Mouse (Mus musculus): ENCODE results near the gene Bnc2.

Gene Bnc2

GRCm38 (mm10) chr4:84431677-84432515 lies 243.2 kb downstream of the Bnc2 start:
- peak; percentile 39 for DNase-seq (ENCODE audit: low read depth, low spot score)

GRCm38 (mm10) chr4:84427955-84428354 lies 247.1 kb downstream of the Bnc2 start:
- DNase-seq (ENCODE audit: low read depth, low spot score), result no peak

DNA sequence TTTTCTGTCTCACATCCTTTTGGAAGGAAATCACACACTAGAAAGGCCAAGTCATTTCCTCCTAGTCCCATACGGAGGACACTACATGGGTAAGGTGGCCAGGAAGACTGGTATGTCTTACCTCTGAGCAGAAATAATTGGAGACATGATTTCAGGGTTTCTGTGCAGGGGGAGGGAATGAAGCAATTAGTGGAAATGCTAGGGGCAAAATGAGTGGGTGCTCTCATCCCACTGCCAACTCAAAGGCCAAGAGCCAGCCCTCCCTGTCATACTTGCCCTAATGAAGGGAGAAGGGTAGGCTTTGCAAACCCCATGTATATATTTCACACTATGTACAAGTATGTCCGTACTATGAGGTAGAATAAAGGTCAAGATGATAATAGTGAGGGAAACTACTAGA lies 263.6 kb downstream of the Bnc2 start:
- DNase-seq (ENCODE audit: low read depth, low spot score), result no peak

DNA sequence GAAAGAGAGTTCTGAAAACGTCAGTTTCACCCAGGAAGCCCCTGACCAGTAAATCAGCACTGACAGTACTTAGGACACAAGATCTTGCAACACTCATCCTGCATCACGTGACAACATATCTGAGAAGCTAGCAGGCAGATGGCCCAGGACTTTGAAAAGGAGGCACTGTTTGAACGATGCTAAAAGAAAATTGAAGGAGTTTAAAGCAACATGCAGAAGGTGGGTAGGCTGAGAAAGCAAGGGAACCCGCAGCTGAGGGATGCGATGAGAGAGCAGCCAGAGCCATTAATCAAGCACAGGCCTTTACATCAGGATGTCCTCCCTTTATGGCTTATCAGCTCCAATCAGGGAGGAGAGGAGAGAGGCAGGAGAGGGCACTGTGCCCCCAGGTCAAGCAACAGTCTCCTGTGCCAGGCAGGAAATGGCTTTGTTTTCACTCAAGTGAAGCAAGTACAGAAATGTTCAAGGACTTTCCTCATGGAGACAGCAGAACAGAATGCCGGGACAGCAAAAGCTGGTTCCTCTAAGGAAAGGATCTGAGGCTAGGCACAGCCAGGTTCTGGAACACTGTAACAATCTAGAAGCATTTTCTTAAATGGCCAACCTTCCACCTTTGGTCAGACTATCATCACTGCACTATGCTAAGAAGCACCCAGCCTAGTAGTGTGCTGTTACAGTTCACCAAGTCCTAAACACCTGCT lies 267.6 kb downstream of the Bnc2 start:
- no peak for DNase-seq (ENCODE audit: low read depth, low spot score)

- no peak for DNase-seq (ENCODE audit: low read depth, low spot score)
These were observed 271.5 kb downstream of the Bnc2 start for GRCm38 (mm10) chr4:84403356-84404145.

GRCm38 (mm10) chr4:84388991-84389390 lies 286.1 kb downstream of the Bnc2 start:
- no peak for DNase-seq (ENCODE audit: low read depth, low spot score)

DNA sequence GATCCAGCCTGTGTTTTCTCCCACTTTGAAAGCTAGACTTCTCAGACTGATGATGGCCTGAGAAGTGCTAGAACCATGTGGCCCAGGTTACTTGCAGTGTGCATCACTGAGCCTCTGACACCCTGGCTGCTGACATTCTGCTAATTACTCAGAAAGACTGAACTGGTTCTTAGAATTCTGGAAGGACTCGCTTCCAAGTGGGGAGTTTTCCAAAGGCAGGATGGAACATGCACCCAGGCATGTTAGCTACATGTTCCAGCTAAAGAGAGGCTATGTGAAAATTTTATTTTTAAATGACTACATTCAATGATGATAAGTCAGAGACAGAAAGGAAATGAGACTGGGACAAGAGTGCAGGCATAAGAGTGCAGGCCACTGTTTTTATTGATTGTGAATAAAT lies 289.9 kb downstream of the Bnc2 start:
- DNase-seq (ENCODE audit: low read depth, low spot score), result no peak

DNA sequence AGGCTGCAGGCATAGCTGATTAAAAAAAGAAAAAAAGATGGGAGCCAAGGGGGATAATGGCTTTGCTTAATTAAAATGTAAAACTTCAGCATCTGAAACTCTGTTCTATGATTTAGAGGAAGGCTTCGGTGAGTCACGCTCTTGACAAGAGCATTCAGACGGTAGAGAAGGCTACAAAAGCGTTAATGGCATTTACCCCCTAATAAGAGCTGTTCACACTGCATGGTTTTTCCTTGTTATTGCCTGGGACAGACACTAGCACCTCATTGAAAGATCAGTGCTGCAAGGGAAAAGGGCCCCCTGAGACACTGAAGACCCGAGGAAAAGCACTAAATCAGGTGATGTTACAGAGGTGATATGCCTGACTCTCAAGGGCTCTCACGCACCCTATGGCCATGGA lies 295.8 kb downstream of the Bnc2 start:
- no peak for DNase-seq (ENCODE audit: low read depth, low spot score)

GRCm38 (mm10) chr4:84377513-84377912 lies 297.6 kb downstream of the Bnc2 start:
- no peak for DNase-seq (ENCODE audit: low read depth, low spot score)

GRCm38 (mm10) chr4:84362337-84362823 lies 312.7 kb downstream of the Bnc2 start:
- DNase-seq (ENCODE audit: low read depth, low spot score), result no peak

DNA sequence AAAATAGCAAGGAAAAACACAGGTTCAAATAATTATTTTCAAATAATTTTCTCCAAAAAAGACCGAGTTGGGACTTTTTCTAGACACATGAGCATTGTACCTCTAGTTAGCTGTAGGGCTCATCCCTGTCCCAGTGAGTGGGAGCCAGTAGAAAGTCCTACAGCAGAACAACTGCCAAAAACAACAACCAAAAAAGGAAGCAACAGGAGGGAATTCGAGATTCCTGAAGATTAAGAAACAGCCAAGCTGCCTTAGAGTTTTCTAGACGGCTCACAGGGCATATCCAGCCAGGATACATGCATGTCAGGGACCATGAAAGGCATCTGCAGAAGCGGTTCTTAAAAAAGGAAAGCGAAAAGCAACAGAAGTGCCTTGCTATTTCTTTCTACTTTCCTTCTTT lies 313.9 kb downstream of the Bnc2 start:
- DNase-seq (ENCODE audit: low read depth, low spot score), result no peak

GRCm38 (mm10) chr4:84359996-84360395 lies 315.1 kb downstream of the Bnc2 start:
- no peak for DNase-seq (ENCODE audit: low read depth, low spot score)

GRCm38 (mm10) chr4:84358204-84358603 lies 316.9 kb downstream of the Bnc2 start:
- DNase-seq (ENCODE audit: low read depth, low spot score), result no peak

DNA sequence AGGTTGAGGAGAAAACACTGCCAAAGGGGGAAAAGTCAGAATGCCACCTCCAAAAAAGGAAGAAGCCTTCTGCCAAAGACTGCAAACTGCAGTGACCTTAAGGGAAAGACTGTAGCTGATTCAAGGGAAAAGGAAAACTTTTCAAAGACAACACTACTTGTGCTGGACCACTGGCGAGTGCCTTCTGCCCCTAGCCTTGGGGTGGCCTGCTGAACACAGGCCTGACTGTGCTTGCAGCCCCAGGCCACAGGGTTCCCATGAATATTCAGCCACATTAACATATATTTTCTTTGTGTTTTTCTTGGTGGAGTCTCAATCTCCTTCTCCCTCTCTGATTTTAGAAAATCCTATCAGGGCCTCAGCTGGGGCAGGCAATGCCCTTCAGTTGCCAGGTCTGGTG lies 317.7 kb downstream of the Bnc2 start:
- DNase-seq (ENCODE audit: low read depth, low spot score), result no peak

GRCm38 (mm10) chr4:84356468-84357153 lies 318.5 kb downstream of the Bnc2 start:
- no peak for DNase-seq (ENCODE audit: low read depth, low spot score)

- DNase-seq (ENCODE audit: low read depth, low spot score), result peak; percentile 5
These were observed 322.4 kb downstream of the Bnc2 start for GRCm38 (mm10) chr4:84352656-84353055.

GRCm38 (mm10) chr4:84349536-84349935 lies 325.5 kb downstream of the Bnc2 start:
- no peak for DNase-seq (ENCODE audit: low read depth, low spot score)

GRCm38 (mm10) chr4:84339172-84339571 lies 335.9 kb downstream of the Bnc2 start:
- no peak for DNase-seq (ENCODE audit: low read depth, low spot score)

GRCm38 (mm10) chr4:84331995-84332394 lies 343.1 kb downstream of the Bnc2 start:
- no peak for DNase-seq (ENCODE audit: low read depth, low spot score)

DNA sequence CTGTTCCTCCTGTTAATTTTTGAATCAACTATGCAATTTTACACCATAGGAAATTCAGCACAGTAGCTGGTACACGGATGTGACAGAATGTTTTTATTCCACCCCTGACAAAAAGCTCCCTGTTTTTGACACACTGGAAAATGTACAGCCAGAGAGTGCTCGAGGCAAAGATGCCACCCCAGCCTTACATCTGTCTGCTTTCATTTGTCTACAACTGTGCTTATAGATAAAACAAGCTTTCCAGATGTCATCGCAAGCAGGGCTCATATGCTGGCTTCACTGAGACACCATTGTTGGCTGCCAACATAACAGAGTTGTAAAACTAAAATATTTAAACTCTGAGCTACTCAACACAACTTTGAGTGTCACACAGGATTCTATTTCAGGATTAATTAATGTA lies 343.6 kb downstream of the Bnc2 start:
- no peak for DNase-seq (ENCODE audit: low read depth, low spot score)

DNA sequence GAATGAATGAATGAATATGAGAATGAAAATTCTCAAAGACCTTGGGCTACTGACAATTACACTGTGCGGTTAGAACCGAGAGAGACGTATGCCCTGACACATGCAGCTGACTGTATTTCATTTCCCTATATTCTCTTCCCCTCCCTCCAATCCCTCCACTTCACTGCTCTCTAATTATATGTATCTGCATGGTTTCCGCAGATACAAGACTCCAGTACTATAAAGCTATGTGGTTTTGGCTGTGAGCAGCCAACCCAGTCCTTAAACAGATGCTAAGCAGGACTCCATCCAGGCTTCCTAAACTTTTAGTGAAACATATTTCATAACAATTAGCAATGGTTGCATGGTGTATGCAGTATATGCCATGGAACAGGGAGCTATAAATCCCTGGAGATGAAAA lies 344.6 kb downstream of the Bnc2 start:
- no peak for DNase-seq (ENCODE audit: low read depth, low spot score)

DNA sequence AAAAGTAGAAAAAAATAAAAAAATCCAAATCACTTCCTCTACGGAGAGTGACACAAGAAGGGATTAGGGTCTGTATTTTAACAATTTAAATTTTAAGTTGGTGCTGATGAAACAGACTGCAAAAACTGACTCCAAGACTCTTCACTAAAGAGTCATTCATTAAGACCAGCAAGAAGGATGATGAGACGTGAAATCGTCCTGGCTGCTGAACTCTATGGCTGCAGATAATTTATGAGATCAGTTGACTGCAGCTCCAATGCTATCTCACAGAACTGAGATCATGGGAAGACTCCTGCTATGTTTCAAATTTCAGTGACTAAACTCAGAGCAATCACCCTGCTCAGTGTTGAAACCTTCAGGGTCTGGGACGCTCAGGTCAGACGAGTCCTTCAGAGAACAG lies 345.4 kb downstream of the Bnc2 start:
- no peak for DNase-seq (ENCODE audit: low read depth, low spot score)
